Mouse (Mus musculus): ENCODE data around the gene Phf8. TPM values are rescaled to one million over a fixed set of nuclear protein-coding genes. Genes with fewer than 3 reads are reported as not detected.
"Not testable (repeated sequence)": the region's sequence is repeated elsewhere in the genome, so short reads cannot be mapped to it uniquely, and the experiment has no call there.

Phf8 gene
- 16.8 and 24.0 TPM in 2 replicates for polyA plus RNA-seq (2014; fragmentation: Nextera tagmentation; extraction: Ambion mirVana)

GRCm38 (mm10) chrX:151520458-151521322 lies at the start of gene Phf8:
Gene Phf8, plus strand, starts transcription at chrX:151520672.
- 21% methylated on average over 68 of the region's 68 CpGs for WGBS
- Histone ChIP-seq H3K4me1 (replicated peaks; ENCODE audit: control insufficient read depth, insufficient read depth, low read length) (0 out of 2 replicates have a peak, but pooled peaks cover 3% of the 10 kb centered on the region), H3K9ac (peak within 1 kb of the TSS; percentile 79), H3K9me3 (ENCODE audit: control insufficient read depth, low read length) (no peaks in the 10 kb centered on the region), H3K27ac (peak within 1 kb of the TSS; percentile 98), H3K4me3 (replicated peaks; ENCODE audit: low read length) (peak within 1 kb of the TSS; percentile 50), H3K27me3 (ENCODE audit: control insufficient read depth, insufficient read depth, low read length) (no peaks in the 10 kb centered on the region), H3K36me3 (replicated peaks; ENCODE audit: control insufficient read depth, insufficient read depth) (no peaks in the 10 kb centered on the region), H3K4me2 (replicated peaks) (peak within 1 kb of the TSS; percentile 52)
- peak; percentile 92 for DNase-seq (ENCODE audit: low spot score)
- ATAC-seq (ENCODE audit: low FRiP score) = peak; percentile 97

GRCm38 (mm10) chrX:151488128-151488527 lies 32.3 kb upstream of the Phf8 start:
- Histone ChIP-seq H3K4me1 (replicated peaks; ENCODE audit: control insufficient read depth, insufficient read depth, low read length) (no peaks in the 10 kb centered on the region), H3K9me3 (ENCODE audit: control insufficient read depth, low read length) (no peaks in the 10 kb centered on the region), H3K4me2 (replicated peaks) (no peak overlapping the region), H3K36me3 (replicated peaks; ENCODE audit: control insufficient read depth, insufficient read depth) (no peaks in the 10 kb centered on the region), H3K9ac (no peak overlapping the region), H3K27me3 (ENCODE audit: control insufficient read depth, insufficient read depth, low read length) (no peaks in the 10 kb centered on the region), H3K27ac (no peak overlapping the region), H3K4me3 (replicated peaks; ENCODE audit: low read length) (no peak overlapping the region)
- no peak for DNase-seq (ENCODE audit: low spot score)
- ATAC-seq (ENCODE audit: low FRiP score) = no peak
- WGBS = 88% methylated on average over 3 of the region's 3 CpGs

- H3K36me3 ChIP-seq (replicated peaks; ENCODE audit: control insufficient read depth, insufficient read depth); H3K27ac ChIP-seq; DNase-seq (ENCODE audit: low spot score); H3K4me2 ChIP-seq (replicated peaks); H3K9ac ChIP-seq; ATAC-seq (ENCODE audit: low FRiP score); H3K27me3 ChIP-seq (ENCODE audit: control insufficient read depth, insufficient read depth, low read length); H3K9me3 ChIP-seq (ENCODE audit: control insufficient read depth, low read length); H3K4me3 ChIP-seq (replicated peaks; ENCODE audit: low read length); H3K4me1 ChIP-seq (replicated peaks; ENCODE audit: control insufficient read depth, insufficient read depth, low read length): not testable (repeated sequence)
- WGBS = 90% methylated on average over 4 of the region's 4 CpGs
Measured at GRCm38 (mm10) chrX:151493269-151493668, 27.2 kb upstream of the Phf8 start.

GRCm38 (mm10) chrX:151496596-151496995 lies 23.9 kb upstream of the Phf8 start:
- Histone ChIP-seq H3K27ac (no peak overlapping the region), H3K27me3 (ENCODE audit: control insufficient read depth, insufficient read depth, low read length) (no peaks in the 10 kb centered on the region), H3K36me3 (replicated peaks; ENCODE audit: control insufficient read depth, insufficient read depth) (no peaks in the 10 kb centered on the region), H3K4me2 (replicated peaks) (no peak overlapping the region), H3K4me3 (replicated peaks; ENCODE audit: low read length) (no peak overlapping the region), H3K9me3 (ENCODE audit: control insufficient read depth, low read length) (0 out of 2 replicates have a peak, but pooled peaks cover 6% of the 10 kb centered on the region), H3K4me1 (replicated peaks; ENCODE audit: control insufficient read depth, insufficient read depth, low read length) (no peaks in the 10 kb centered on the region), H3K9ac (no peak overlapping the region)
- WGBS = 95% methylated on average over 1 of the region's 1 CpGs
- no peak for DNase-seq (ENCODE audit: low spot score)
- no peak for ATAC-seq (ENCODE audit: low FRiP score)

GRCm38 (mm10) chrX:151508536-151508935 lies 11.9 kb upstream of the Phf8 start:
- Histone ChIP-seq H3K9me3 (ENCODE audit: control insufficient read depth, low read length) (no peaks in the 10 kb centered on the region), H3K4me3 (replicated peaks; ENCODE audit: low read length) (no peak overlapping the region), H3K9ac (no peak overlapping the region), H3K27ac (no peak overlapping the region), H3K27me3 (ENCODE audit: control insufficient read depth, insufficient read depth, low read length) (no peaks in the 10 kb centered on the region), H3K4me1 (replicated peaks; ENCODE audit: control insufficient read depth, insufficient read depth, low read length) (no peaks in the 10 kb centered on the region), H3K4me2 (replicated peaks) (no peak overlapping the region), H3K36me3 (replicated peaks; ENCODE audit: control insufficient read depth, insufficient read depth) (no peaks in the 10 kb centered on the region)
- ATAC-seq (ENCODE audit: low FRiP score) (no peak), DNase-seq (ENCODE audit: low spot score) (no peak)

- Histone ChIP-seq H3K9me3 (ENCODE audit: control insufficient read depth, low read length) (no peaks in the 10 kb centered on the region), H3K27ac (no peak overlapping the region), H3K36me3 (replicated peaks; ENCODE audit: control insufficient read depth, insufficient read depth) (no peaks in the 10 kb centered on the region), H3K4me1 (replicated peaks; ENCODE audit: control insufficient read depth, insufficient read depth, low read length) (no peaks in the 10 kb centered on the region), H3K4me2 (replicated peaks) (no peak overlapping the region), H3K4me3 (replicated peaks; ENCODE audit: low read length) (no peak overlapping the region), H3K9ac (no peak overlapping the region), H3K27me3 (ENCODE audit: control insufficient read depth, insufficient read depth, low read length) (no peaks in the 10 kb centered on the region)
- DNase-seq (ENCODE audit: low spot score) (no peak), ATAC-seq (ENCODE audit: low FRiP score) (no peak)
- WGBS = 95% methylated on average over 1 of the region's 1 CpGs
Measured at GRCm38 (mm10) chrX:151509906-151510305, 10.6 kb upstream of the Phf8 start.

GRCm38 (mm10) chrX:151513066-151513465 lies 7.4 kb upstream of the Phf8 start:
- Histone ChIP-seq H3K27me3 (ENCODE audit: control insufficient read depth, insufficient read depth, low read length) (no peaks in the 10 kb centered on the region), H3K27ac (no peak overlapping the region), H3K36me3 (replicated peaks; ENCODE audit: control insufficient read depth, insufficient read depth) (no peaks in the 10 kb centered on the region), H3K4me1 (replicated peaks; ENCODE audit: control insufficient read depth, insufficient read depth, low read length) (no peaks in the 10 kb centered on the region), H3K9ac (no peak overlapping the region), H3K9me3 (ENCODE audit: control insufficient read depth, low read length) (no peaks in the 10 kb centered on the region), H3K4me3 (replicated peaks; ENCODE audit: low read length) (no peak overlapping the region), H3K4me2 (replicated peaks) (no peak overlapping the region)
- ATAC-seq (ENCODE audit: low FRiP score) (no peak), DNase-seq (ENCODE audit: low spot score) (no peak)
- WGBS = 86% methylated on average over 3 of the region's 3 CpGs

GRCm38 (mm10) chrX:151513694-151514093 lies 6.8 kb upstream of the Phf8 start:
- DNase-seq (ENCODE audit: low spot score) = no peak
- ATAC-seq (ENCODE audit: low FRiP score) = no peak

GRCm38 (mm10) chrX:151518181-151518580 lies 2.3 kb upstream of the Phf8 start:
- no peaks in the 10 kb centered on the region for H3K27me3 ChIP-seq (ENCODE audit: control insufficient read depth, insufficient read depth, low read length)
- H3K9me3 ChIP-seq (ENCODE audit: control insufficient read depth, low read length) = no peaks in the 10 kb centered on the region
- 56% methylated on average over 1 of the region's 1 CpGs for WGBS
- H3K4me3 ChIP-seq (replicated peaks; ENCODE audit: low read length) = no peak overlapping the region
- no peak overlapping the region for H3K9ac ChIP-seq
- 0 out of 2 replicates have a peak, but pooled peaks cover 3% of the 10 kb centered on the region for H3K4me1 ChIP-seq (replicated peaks; ENCODE audit: control insufficient read depth, insufficient read depth, low read length)
- no peak overlapping the region for H3K4me2 ChIP-seq (replicated peaks)
- no peaks in the 10 kb centered on the region for H3K36me3 ChIP-seq (replicated peaks; ENCODE audit: control insufficient read depth, insufficient read depth)
- H3K27ac ChIP-seq = no peak overlapping the region
- ATAC-seq (ENCODE audit: low FRiP score) (no peak), DNase-seq (ENCODE audit: low spot score) (no peak)

More at GRCm38 (mm10) chrX:151513694-151514093, 6.8 kb upstream of the Phf8 start:
- no peak overlapping the region for H3K4me2 ChIP-seq (replicated peaks)
- no peaks in the 10 kb centered on the region for H3K36me3 ChIP-seq (replicated peaks; ENCODE audit: control insufficient read depth, insufficient read depth)
- no peak overlapping the region for H3K4me3 ChIP-seq (replicated peaks; ENCODE audit: low read length)
- H3K27me3 ChIP-seq (ENCODE audit: control insufficient read depth, insufficient read depth, low read length) = no peaks in the 10 kb centered on the region
- H3K4me1 ChIP-seq (replicated peaks; ENCODE audit: control insufficient read depth, insufficient read depth, low read length) = no peaks in the 10 kb centered on the region
- no peaks in the 10 kb centered on the region for H3K9me3 ChIP-seq (ENCODE audit: control insufficient read depth, low read length)
- no peak overlapping the region for H3K27ac ChIP-seq
- no peak overlapping the region for H3K9ac ChIP-seq
- WGBS = 94% methylated on average over 2 of the region's 2 CpGs

Measured in hindbrain, embryonic 14.5 days (tissue).